Comparison of ENCODE assay signal across 18 mouse cellular contexts in the genomic region with DNA sequence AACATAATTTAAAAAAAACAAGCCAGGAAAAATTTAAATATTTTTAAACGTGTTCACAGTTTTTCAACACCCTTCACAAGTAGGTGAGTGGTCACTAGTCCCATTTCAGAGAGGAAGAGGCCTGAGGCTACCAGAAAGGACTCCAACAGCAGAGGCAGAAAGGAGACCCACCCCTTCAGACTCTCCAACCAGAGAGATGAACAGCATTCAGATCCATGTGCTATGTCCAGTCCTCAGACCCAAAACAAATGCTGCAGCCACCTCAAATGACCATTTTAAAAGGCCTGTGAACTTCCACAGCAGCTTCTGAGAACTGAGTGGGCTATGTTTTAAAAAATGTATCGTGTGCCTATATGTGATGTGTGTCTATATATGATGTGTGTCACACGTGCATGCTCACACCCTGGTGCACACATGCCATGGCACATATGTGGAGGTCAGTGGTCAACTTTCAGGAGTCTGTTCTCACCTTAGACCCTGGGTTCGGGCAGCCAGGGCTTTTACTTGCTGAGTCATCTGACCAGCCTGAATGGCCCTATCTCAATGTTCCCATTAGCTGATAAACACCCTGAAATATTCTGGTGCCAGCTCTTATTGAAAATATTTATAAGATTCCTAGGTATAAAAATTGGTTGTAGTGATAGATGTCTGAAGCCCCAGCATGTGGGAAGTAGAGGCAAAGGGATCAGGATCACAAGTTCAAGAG. TPM values are rescaled to one million over a fixed set of nuclear protein-coding genes. Genes with fewer than 3 reads are reported as not detected.
A peak's percentile ranks its signal among the peaks of the same experiment; 100 is the strongest.
DNase-seq lines count a peak whose midpoint lies in the region; ATAC-seq and TF ChIP-seq lines count a peak whose summit lies in the region.
"Had no signal": no experiment of that assay in that cellular context is flagged by ENCODE, and none has a peak within 500 bp of the region (broad histone marks: within the 10 kb centered on the region; RNA-seq: fewer than 3 reads in every experiment).

No protein-coding gene starts in this region.

- H3K4me2 ChIP-seq in liver, embryonic 11.5 days = peak overlapping the region; percentile 74
- no peak overlapping the region for H3K4me2 ChIP-seq in midbrain, postnatal 0 days (ENCODE audit: low read depth, low read length, poor library complexity, severe bottlenecking)
- H3K4me2 ChIP-seq in heart, embryonic 11.5 days = no peak overlapping the region
- H3K4me2 ChIP-seq: hindbrain, embryonic 13.5 days; neural tube, embryonic 13.5 days had no signal

- DNase-seq in c-Kit-positive CD71-positive TER-119-positive erythroid progenitor cells, embryonic 14.5 days (ENCODE audit: low spot score) = peak; percentile 53
- DNase-seq in liver, embryonic 11.5 days (ENCODE audit: low spot score) = no peak
- no peak for DNase-seq in midbrain, postnatal 0 days (ENCODE audit: low spot score)
- DNase-seq: adrenal gland, adult 2 months; cerebellum, adult 11-12 months; cerebellum, postnatal 36 days; heart, postnatal 14 days; lung, postnatal 10 days; right cerebral cortex, postnatal 25 days; thymus, adult 18-20 months had no signal

- H3K27me3 ChIP-seq in megakaryocyte, embryonic 14.5 days (replicated peaks) = no peaks in the 10 kb centered on the region
- H3K27me3 ChIP-seq in liver, embryonic 11.5 days (replicated peaks; ENCODE audit: control insufficient read depth, insufficient read depth, low read length) = no peaks in the 10 kb centered on the region
- H3K27me3 ChIP-seq in small intestine, adult 2 months (ENCODE audit: control insufficient read depth, insufficient read depth, low read length) = no peaks in the 10 kb centered on the region
- no peaks in the 10 kb centered on the region for H3K27me3 ChIP-seq in midbrain, postnatal 0 days (ENCODE audit: insufficient read depth, low read length)
- no peaks in the 10 kb centered on the region for H3K27me3 ChIP-seq in heart, embryonic 11.5 days (ENCODE audit: control insufficient read depth, insufficient read depth, low read length)
- H3K27me3 ChIP-seq: neural tube, embryonic 13.5 days had no signal

- H3K27ac ChIP-seq in liver, embryonic 11.5 days (ENCODE audit: low read depth, low read length) = peak overlapping the region; percentile 63; the same call in 1 of the 2 replicates
- H3K27ac ChIP-seq in small intestine, adult 2 months (ENCODE audit: insufficient read depth, low read depth, low read length) = peak overlapping the region; percentile 92
- no peak overlapping the region for H3K27ac ChIP-seq in midbrain, postnatal 0 days (ENCODE audit: low read depth, low read length)
- no peak overlapping the region; the same call in 1 of the 2 replicates for H3K27ac ChIP-seq in heart, embryonic 11.5 days (ENCODE audit: low read depth, low read length)
- H3K27ac ChIP-seq: forebrain, embryonic 10.5 days; hindbrain, embryonic 13.5 days; neural tube, embryonic 13.5 days had no signal

- TF ChIP-seq CTCF in small intestine, adult 2 months (IDR thresholded peaks at IDR 0.05; ENCODE audit: extremely low read depth, insufficient read length, insufficient replicate concordance, low read depth, low read length) = no peak
- TF ChIP-seq CTCF in midbrain, postnatal 0 days (IDR thresholded peaks at IDR 0.05) = no peak

- TF ChIP-seq POLR2A in small intestine, adult 2 months (IDR thresholded peaks at IDR 0.05; ENCODE audit: low read depth, low read length) = no peak

- ATAC-seq in megakaryocyte, adult 5-6 weeks (ENCODE audit: poor library complexity, severe bottlenecking) = no peak
- ATAC-seq in liver, embryonic 11.5 days (replicated peaks; ENCODE audit: low FRiP score) = no peak
- ATAC-seq in midbrain, postnatal 0 days (ENCODE audit: low FRiP score) = no peak
- ATAC-seq in heart, embryonic 11.5 days (replicated peaks; ENCODE audit: insufficient number of reproducible peaks, low FRiP score, low TSS enrichment) = no peak

- no peaks in the 10 kb centered on the region for H3K9me3 ChIP-seq in megakaryocyte, embryonic 14.5 days
- H3K9me3 ChIP-seq in liver, embryonic 11.5 days (ENCODE audit: control insufficient read depth, low read length) = no peaks in the 10 kb centered on the region
- no peaks in the 10 kb centered on the region for H3K9me3 ChIP-seq in midbrain, postnatal 0 days (ENCODE audit: low read length)
- H3K9me3 ChIP-seq in heart, embryonic 11.5 days (replicated peaks; ENCODE audit: control insufficient read depth, low read length) = no peaks in the 10 kb centered on the region
- H3K9me3 ChIP-seq: forebrain, embryonic 10.5 days; hindbrain, embryonic 13.5 days; neural tube, embryonic 13.5 days had no signal

- H3K4me3 ChIP-seq in megakaryocyte, embryonic 14.5 days (replicated peaks) = peak overlapping the region; percentile 59
- no peak overlapping the region for H3K4me3 ChIP-seq in liver, embryonic 11.5 days (ENCODE audit: low read depth, low read length)
- peak overlapping the region; percentile 12; the same call in 1 of the 2 replicates for H3K4me3 ChIP-seq in small intestine, adult 2 months (ENCODE audit: low read depth, low read length)
- H3K4me3 ChIP-seq in midbrain, postnatal 0 days (ENCODE audit: low read depth, low read length) = no peak overlapping the region
- no peak overlapping the region for H3K4me3 ChIP-seq in heart, embryonic 11.5 days (ENCODE audit: low read depth, low read length)
- H3K4me3 ChIP-seq: forebrain, embryonic 10.5 days; hindbrain, embryonic 13.5 days; neural tube, embryonic 13.5 days had no signal

- H3K9ac ChIP-seq in liver, embryonic 11.5 days (ENCODE audit: low read depth, low read length) = peak overlapping the region; percentile 51; the same call in 1 of the 2 replicates
- no peak overlapping the region for H3K9ac ChIP-seq in midbrain, postnatal 0 days (replicated peaks; ENCODE audit: low read length, poor library complexity, severe bottlenecking)
- H3K9ac ChIP-seq in heart, embryonic 11.5 days (ENCODE audit: low read depth, low read length) = no peak overlapping the region
- H3K9ac ChIP-seq: hindbrain, embryonic 13.5 days; neural tube, embryonic 13.5 days had no signal

- peaks cover 85% of the 10 kb centered on the region for H3K4me1 ChIP-seq in megakaryocyte, embryonic 14.5 days
- peaks cover 43% of the 10 kb centered on the region for H3K4me1 ChIP-seq in liver, embryonic 11.5 days (replicated peaks; ENCODE audit: control insufficient read depth, insufficient read depth, low read length)
- H3K4me1 ChIP-seq in small intestine, adult 2 months (ENCODE audit: control insufficient read depth, insufficient read depth, insufficient read length, low read length) = peaks cover 22% of the 10 kb centered on the region
- H3K4me1 ChIP-seq in midbrain, postnatal 0 days (ENCODE audit: insufficient read depth, low read length) = peaks cover 5% of the 10 kb centered on the region; the same call in 1 of the 2 replicates
- peaks cover 8% of the 10 kb centered on the region for H3K4me1 ChIP-seq in heart, embryonic 11.5 days (ENCODE audit: control insufficient read depth, insufficient read depth, low read length)

- WGBS in liver, embryonic 11.5 days = 68% methylated on average over 4 of the region's 4 CpGs
- WGBS in small intestine, adult 2 months = 55% methylated on average over 4 of the region's 4 CpGs
- 79% methylated on average over 4 of the region's 4 CpGs for WGBS in midbrain, postnatal 0 days
- 78% methylated on average over 4 of the region's 4 CpGs for WGBS in heart, embryonic 11.5 days (ENCODE audit: insufficient replicate concordance)

- H3K36me3 ChIP-seq in megakaryocyte, embryonic 14.5 days (replicated peaks; ENCODE audit: low read length) = peaks cover 53% of the 10 kb centered on the region
- peaks cover 2% of the 10 kb centered on the region; the same call in 1 of the 2 replicates for H3K36me3 ChIP-seq in liver, embryonic 11.5 days (ENCODE audit: control insufficient read depth, insufficient read depth, low read length)
- peaks cover 13% of the 10 kb centered on the region for H3K36me3 ChIP-seq in small intestine, adult 2 months (ENCODE audit: control insufficient read depth, insufficient read depth, low read length)
- no peaks in the 10 kb centered on the region for H3K36me3 ChIP-seq in midbrain, postnatal 0 days (ENCODE audit: insufficient read depth, low read length)
- no peaks in the 10 kb centered on the region for H3K36me3 ChIP-seq in heart, embryonic 11.5 days (ENCODE audit: control insufficient read depth, insufficient read depth, low read length)

RNA-seq across cellular contexts. Expression of gene Rab43, which starts 4.1 kb away (rescaled TPM):
- 27.5 and 77.6 TPM in 2 replicates for polyA plus RNA-seq in megakaryocyte, embryonic 14.5 days (2012; ENCODE audit: insufficient read depth, low replicate concordance)
- 36.4 and 40.7 TPM in 2 replicates for total RNA-seq in megakaryocyte, adult 5-6 weeks (2015)
- 12.7 and 13.3 TPM in 2 replicates for total RNA-seq in megakaryocyte, adult 5-6 weeks (2017)
- polyA plus RNA-seq in liver, embryonic 11.5 days (2014; fragmentation: Nextera tagmentation; extraction: Ambion mirVana) = 20.4 and 21.4 TPM in 2 replicates
- polyA plus RNA-seq in small intestine, adult 2 months (2012; rRNA removed) = 47.2 and 58.4 TPM in 2 replicates
- total RNA-seq in midbrain, postnatal 0 days (2014; rRNA removed) = 23.2 and 31.6 TPM in 2 replicates
- polyA plus RNA-seq in midbrain, postnatal 0 days (2015; fragmentation: Nextera tagmentation; extraction: Ambion mirVana) = 7.7 and 9.9 TPM in 2 replicates
- polyA plus RNA-seq in heart, embryonic 11.5 days (2014; fragmentation: Nextera tagmentation; extraction: Ambion mirVana) = 6.4 and 6.9 TPM in 2 replicates

RNA-seq across cellular contexts. Expression of gene Gm45140, which starts 27.7 kb away (rescaled TPM):
- polyA plus RNA-seq in megakaryocyte, embryonic 14.5 days (2012; ENCODE audit: insufficient read depth, low replicate concordance) = 13.2 TPM in 1 of 2 replicates, not detected in the other
- total RNA-seq in megakaryocyte, adult 5-6 weeks (2015) = 2.5 and 6.0 TPM in 2 replicates
- 25.6 and 28.7 TPM in 2 replicates for total RNA-seq in megakaryocyte, adult 5-6 weeks (2017)
- polyA plus RNA-seq in liver, embryonic 11.5 days (2014; fragmentation: Nextera tagmentation; extraction: Ambion mirVana) = 5.6 and 7.8 TPM in 2 replicates
- polyA plus RNA-seq in small intestine, adult 2 months (2012; rRNA removed) = 0.34 and 0.47 TPM in 2 replicates
- 5.4 TPM in 1 of 2 replicates, not detected in the other for total RNA-seq in midbrain, postnatal 0 days (2014; rRNA removed)
- polyA plus RNA-seq in midbrain, postnatal 0 days (2015; fragmentation: Nextera tagmentation; extraction: Ambion mirVana) = 1.2 and 1.8 TPM in 2 replicates
- 2.3 TPM in 2 replicates for polyA plus RNA-seq in heart, embryonic 11.5 days (2014; fragmentation: Nextera tagmentation; extraction: Ambion mirVana)

RNA-seq across cellular contexts. Expression of gene Gp9, which starts 30.0 kb away (rescaled TPM):
- polyA plus RNA-seq in megakaryocyte, embryonic 14.5 days (2012; ENCODE audit: insufficient read depth, low replicate concordance) = 2,862 and 6,438 TPM in 2 replicates
- total RNA-seq in megakaryocyte, adult 5-6 weeks (2015) = 0.16 and 1.2 TPM in 2 replicates
- 0.59 TPM in 1 of 2 replicates, not detected in the other for total RNA-seq in megakaryocyte, adult 5-6 weeks (2017)
- 37.2 and 37.3 TPM in 2 replicates for polyA plus RNA-seq in liver, embryonic 11.5 days (2014; fragmentation: Nextera tagmentation; extraction: Ambion mirVana)
- 1.7 TPM in 1 of 2 replicates, not detected in the other for polyA plus RNA-seq in small intestine, adult 2 months (2012; rRNA removed)
- 1.7 TPM in 1 of 2 replicates, not detected in the other for total RNA-seq in midbrain, postnatal 0 days (2014; rRNA removed)
- polyA plus RNA-seq in midbrain, postnatal 0 days (2015; fragmentation: Nextera tagmentation; extraction: Ambion mirVana) = not detected in 2 replicates
- 6.1 and 7.1 TPM in 2 replicates for polyA plus RNA-seq in heart, embryonic 11.5 days (2014; fragmentation: Nextera tagmentation; extraction: Ambion mirVana)
- total RNA-seq: gastrocnemius, adult 8-10 months had no signal

RNA-seq across cellular contexts. Expression of gene Isy1, which starts 30.7 kb away (rescaled TPM):
- 5.6 and 34.7 TPM in 2 replicates for polyA plus RNA-seq in megakaryocyte, embryonic 14.5 days (2012; ENCODE audit: insufficient read depth, low replicate concordance)
- 10.2 and 16.7 TPM in 2 replicates for total RNA-seq in megakaryocyte, adult 5-6 weeks (2015)
- 94.0 and 120 TPM in 2 replicates for total RNA-seq in megakaryocyte, adult 5-6 weeks (2017)
- 84.8 and 89.0 TPM in 2 replicates for polyA plus RNA-seq in liver, embryonic 11.5 days (2014; fragmentation: Nextera tagmentation; extraction: Ambion mirVana)
- polyA plus RNA-seq in small intestine, adult 2 months (2012; rRNA removed) = 2.2 and 6.7 TPM in 2 replicates
- 21.7 and 22.5 TPM in 2 replicates for total RNA-seq in midbrain, postnatal 0 days (2014; rRNA removed)
- polyA plus RNA-seq in midbrain, postnatal 0 days (2015; fragmentation: Nextera tagmentation; extraction: Ambion mirVana) = 20.7 and 25.9 TPM in 2 replicates
- 28.1 and 36.5 TPM in 2 replicates for polyA plus RNA-seq in heart, embryonic 11.5 days (2014; fragmentation: Nextera tagmentation; extraction: Ambion mirVana)

RNA-seq across cellular contexts. Expression of gene Cnbp, which starts 43.0 kb away (rescaled TPM):
- polyA plus RNA-seq in megakaryocyte, embryonic 14.5 days (2012; ENCODE audit: insufficient read depth, low replicate concordance) = 44.0 and 59.4 TPM in 2 replicates
- total RNA-seq in megakaryocyte, adult 5-6 weeks (2015) = 264 and 268 TPM in 2 replicates
- total RNA-seq in megakaryocyte, adult 5-6 weeks (2017) = 389 and 399 TPM in 2 replicates
- polyA plus RNA-seq in liver, embryonic 11.5 days (2014; fragmentation: Nextera tagmentation; extraction: Ambion mirVana) = 1,371 and 1,468 TPM in 2 replicates
- 63.8 and 77.3 TPM in 2 replicates for polyA plus RNA-seq in small intestine, adult 2 months (2012; rRNA removed)
- 178 and 197 TPM in 2 replicates for total RNA-seq in midbrain, postnatal 0 days (2014; rRNA removed)
- 550 and 577 TPM in 2 replicates for polyA plus RNA-seq in midbrain, postnatal 0 days (2015; fragmentation: Nextera tagmentation; extraction: Ambion mirVana)
- polyA plus RNA-seq in heart, embryonic 11.5 days (2014; fragmentation: Nextera tagmentation; extraction: Ambion mirVana) = 886 and 909 TPM in 2 replicates

Comparison
In these comparisons a context has a peak if more than half of its experiments do, and no peak if none do; other contexts are left out.
1. H3K4me3 ChIP-seq: peak in megakaryocyte, embryonic 14.5 days (single experiment) and small intestine, adult 2 months (single experiment); none in liver, embryonic 11.5 days (single experiment), midbrain, postnatal 0 days (single experiment) and heart, embryonic 11.5 days (single experiment).
2. H3K27ac ChIP-seq: peak in liver, embryonic 11.5 days (single experiment) and small intestine, adult 2 months (single experiment); none in midbrain, postnatal 0 days (single experiment) and heart, embryonic 11.5 days (single experiment).
3. RNA of gene Gp9, which starts 30.0 kb away (polyA plus RNA-seq): 2,862 to 6,438 TPM in megakaryocyte, embryonic 14.5 days; 37.2 to 37.3 TPM in liver, embryonic 11.5 days, 6.1 to 7.1 TPM in heart, embryonic 11.5 days, not detected in midbrain, postnatal 0 days and 1.7 TPM in small intestine, adult 2 months; every median in the first group is over 10 times any median in the second.